Mouse (Mus musculus): ENCODE measurements at regions not wholly inside any gene's neighbourhood (a gene's known extent, or its start where the extent isn't known, plus 50 kb on each side); places are given as distances from the start of the nearest gene placed in this dataset.

GRCm38 (mm10) chr2:74463407-74463806 is 115.8 kb downstream of the Lnpk start:
- DNase-seq = no peak

- DNase-seq = no peak
Observed at GRCm38 (mm10) chr2:74461211-74461844, 117.9 kb downstream of the Lnpk start.

GRCm38 (mm10) chr2:74454431-74454830 is 124.8 kb downstream of the Lnpk start:
- no peak for DNase-seq

GRCm38 (mm10) chr2:74452679-74453078 is 126.6 kb downstream of the Lnpk start:
- no peak for DNase-seq

- DNase-seq = no peak
Observed at GRCm38 (mm10) chr2:74451578-74451977, 127.7 kb downstream of the Lnpk start.

- no peak for DNase-seq
Observed at GRCm38 (mm10) chr2:74451038-74451437, 128.2 kb downstream of the Lnpk start.

- no peak for DNase-seq
Observed at GRCm38 (mm10) chr2:74450064-74450765, 129.0 kb downstream of the Lnpk start.

GRCm38 (mm10) chr2:74435184-74435911 is 143.9 kb downstream of the Lnpk start:
- no peak for DNase-seq

- no peak for DNase-seq
Observed at GRCm38 (mm10) chr2:74426746-74427145, 152.5 kb downstream of the Lnpk start.

GRCm38 (mm10) chr2:74424726-74425125 is 154.5 kb downstream of the Lnpk start:
- DNase-seq = no peak

- DNase-seq = no peak
Observed at GRCm38 (mm10) chr2:74416097-74416496, 163.1 kb downstream of the Lnpk start.

GRCm38 (mm10) chr2:74414721-74415120 is 164.5 kb downstream of the Lnpk start:
- DNase-seq = no peak

GRCm38 (mm10) chr2:74409856-74410404 is 169.3 kb downstream of the Lnpk start:
- DNase-seq = no peak

GRCm38 (mm10) chr2:74404493-74404892 is 174.7 kb downstream of the Lnpk start:
- DNase-seq = no peak

- no peak for DNase-seq
Observed at GRCm38 (mm10) chr2:74391064-74391463, 188.2 kb downstream of the Lnpk start.

- no peak for DNase-seq
Observed at GRCm38 (mm10) chr2:74388078-74388477, 191.2 kb downstream of the Lnpk start.

GRCm38 (mm10) chr2:74384918-74385317 is 194.3 kb downstream of the Lnpk start:
- DNase-seq = no peak

GRCm38 (mm10) chr2:74380574-74381287 is 198.5 kb downstream of the Lnpk start:
- no peak for DNase-seq

GRCm38 (mm10) chr2:74378709-74379108 is 200.5 kb downstream of the Lnpk start:
- DNase-seq = no peak

- DNase-seq = no peak
Observed at GRCm38 (mm10) chr2:74373938-74374337, 205.3 kb downstream of the Lnpk start.

- DNase-seq = no peak
Observed at GRCm38 (mm10) chr2:74373056-74373455, 206.2 kb downstream of the Lnpk start.

- no peak for DNase-seq
Observed at GRCm38 (mm10) chr2:74363255-74363654, 216.0 kb downstream of the Lnpk start.

Data from adrenal gland, postnatal 25 days (tissue).